Mouse (Mus musculus) Patski (cell line): Measurements from ENCODE around the gene Zfyve1. TPM values are rescaled to one million over a fixed set of nuclear protein-coding genes. Genes with fewer than 3 reads are reported as not detected.

Experiments
- ATAC-seq: fragments of 100-300 bp; one replicate; pipeline ENCODE4 v1.8.0; 2021
- CTCF ChIA-PET: fragments of 350-600 bp; sonication (Branson Sonifier 250); formaldehyde crosslinking; loops from one replicate; lab custom pipeline; 2022; ENCODE audit warnings: inconsistent platforms; lab: Charles Lee
- POLR2A ChIA-PET: fragments of 350-600 bp; sonication (Branson Sonifier 250); formaldehyde crosslinking; loops from one replicate; lab custom pipeline; 2022; ENCODE audit warnings: antibody characterized with exemption, inconsistent platforms; lab: Charles Lee
- DNase-seq: peaks from one replicate; pipeline ENCODE4 v3.0.0-alpha.2; 2011; ENCODE audit warnings: low read depth, low spot score
- H3K27me3 ChIP-seq: fragments of 371-371 bp; one replicate; pipeline ENCODE4 v1.5.1; 2021
- CTCF ChIP-seq: fragments of 100-300 bp; IDR thresholded peaks from one replicate; pipeline ENCODE4 v1.5.1; 2021
- in situ Hi-C: fragments of 300-500 bp; cut with MboI; formaldehyde crosslinking; loops from 3 replicates; pipeline ENCODE4 v1.11.1; 2018; ENCODE audit warnings: low pct_unique_long_range_greater_than_20kb, mixed read lengths
- polyA plus RNA-seq: library from polyadenylated mRNA; unstranded; gene quantifications from one replicate; pipeline ENCODE4 v1.2.3, GENCODE M21; 2021

Gene Zfyve1
- polyA plus RNA-seq, 1 experiment from 2014 or later = 47.2 TPM

GRCm38 (mm10) chr12:83553816-83554215 is 43.2 kb downstream of the Zfyve1 start:
- DNase-seq = no peak
- in situ Hi-C loops = no loop called here
- ChIA-PET CTCF (no interaction called here), POLR2A (no interaction called here)
- ATAC-seq = no peak
- TF ChIP-seq CTCF = no peak
- no peaks in the 10 kb centered on the region for H3K27me3 ChIP-seq

DNA sequence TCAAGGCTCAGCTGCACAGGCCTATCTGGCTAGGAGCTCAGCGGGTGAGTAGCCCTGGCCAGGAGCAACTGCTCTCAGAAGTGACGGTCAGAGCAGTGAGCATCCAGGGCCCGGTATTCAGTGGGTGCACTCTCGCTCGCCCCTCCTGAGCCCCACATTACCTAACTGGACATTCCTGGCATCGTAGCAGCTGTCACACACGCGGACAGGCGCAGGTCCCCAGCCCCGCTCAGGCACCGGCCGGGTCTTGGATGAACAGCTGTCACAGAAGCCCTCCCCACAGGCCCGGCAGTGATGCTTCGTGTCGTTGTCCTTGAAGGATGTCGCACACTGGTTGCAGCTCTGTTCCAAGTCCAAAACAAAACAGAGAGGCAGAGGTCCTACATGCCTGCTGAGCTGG is 45.7 kb downstream of the Zfyve1 start:
- DNase-seq (no peak), ATAC-seq (no peak)
- CTCF ChIA-PET = no interaction called here
- POLR2A ChIA-PET = no interaction called here
- TF ChIP-seq CTCF = no peak
- no peaks in the 10 kb centered on the region for H3K27me3 ChIP-seq
- in situ Hi-C loops = no loop called here

- in situ Hi-C loops = no loop called here
- POLR2A ChIA-PET = interaction anchor here (0.6 to 0.9 kb wide), 2 partner anchors 14 to 19 kb away, joined by 4 to 5 read pairs; no protein-coding TSS in a partner anchor
- ATAC-seq (no peak), DNase-seq (no peak)
- CTCF ChIA-PET = interaction anchor here (1.3 kb wide), 1 partner anchor 9 kb away, joined by 5 read pairs; no protein-coding TSS in a partner anchor
- no peak for TF ChIP-seq CTCF
- no peaks in the 10 kb centered on the region for H3K27me3 ChIP-seq
Measured at GRCm38 (mm10) chr12:83544791-83545190, 52.2 kb downstream of the Zfyve1 start.

GRCm38 (mm10) chr12:83543997-83544396 is 53.0 kb downstream of the Zfyve1 start:
- ChIA-PET POLR2A (interaction anchor here (0.9 kb wide), 1 partner anchor 15 kb away, joined by 4 read pairs; no protein-coding TSS in a partner anchor), CTCF (interaction anchor here (1.3 kb wide), 1 partner anchor 8 kb away, joined by 5 read pairs; no protein-coding TSS in a partner anchor)
- ATAC-seq (no peak), DNase-seq (no peak)
- no peak for TF ChIP-seq CTCF
- in situ Hi-C loops = no loop called here
- no peaks in the 10 kb centered on the region for H3K27me3 ChIP-seq

DNA sequence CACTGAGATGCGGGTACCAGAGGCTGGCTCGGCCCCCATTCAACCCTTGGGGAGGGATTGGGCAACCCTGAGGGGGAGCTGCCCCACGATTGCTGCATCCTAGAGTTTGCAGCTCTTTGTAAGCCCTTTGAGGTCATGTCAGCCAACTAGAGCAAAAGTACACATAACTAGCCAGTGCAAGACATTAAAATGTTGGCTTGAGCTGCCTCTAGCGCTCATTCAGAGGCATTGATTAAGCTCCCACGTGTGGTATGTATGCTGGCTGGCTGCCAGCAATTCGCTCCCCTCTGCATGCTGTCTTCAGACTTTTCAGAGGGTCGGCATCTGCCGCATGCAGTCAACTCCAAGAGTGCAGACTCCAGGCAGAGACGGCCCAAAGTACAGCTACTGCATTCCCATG is 61.0 kb downstream of the Zfyve1 start:
- ChIA-PET POLR2A (no interaction called here), CTCF (interaction anchor here (1.1 kb wide), 1 partner anchor 8 kb away, joined by 5 read pairs; no protein-coding TSS in a partner anchor)
- ATAC-seq = no peak
- no peak for DNase-seq
- in situ Hi-C loops = no loop called here
- H3K27me3 ChIP-seq = no peaks in the 10 kb centered on the region
- TF ChIP-seq CTCF = no peak

GRCm38 (mm10) chr12:83535428-83535827 is 61.6 kb downstream of the Zfyve1 start:
- no peak for DNase-seq
- CTCF ChIA-PET = interaction anchor here (1.1 kb wide), 1 partner anchor 9 kb away, joined by 5 read pairs; no protein-coding TSS in a partner anchor
- no peak for ATAC-seq
- in situ Hi-C loops = no loop called here
- no peaks in the 10 kb centered on the region for H3K27me3 ChIP-seq
- POLR2A ChIA-PET = no interaction called here
- TF ChIP-seq CTCF = no peak

DNA sequence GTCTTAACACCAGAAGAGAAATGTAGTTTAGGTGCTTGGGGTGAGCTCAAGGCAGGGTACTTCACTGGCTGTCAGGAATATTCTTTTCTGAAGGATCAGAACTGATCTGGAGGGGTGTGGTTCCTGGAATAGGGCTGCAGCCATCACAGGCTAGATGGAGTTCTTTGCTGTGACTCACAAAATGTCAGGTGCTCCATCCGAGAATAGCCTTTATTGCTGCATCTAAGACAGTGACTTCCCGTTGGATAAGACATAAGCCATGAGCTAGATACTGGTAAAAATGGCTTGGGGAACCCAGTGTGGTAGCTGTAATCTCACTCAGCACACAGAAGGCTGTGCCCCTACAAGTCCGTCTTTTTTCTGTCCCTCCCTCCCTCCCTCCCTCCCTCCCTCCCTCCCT is 62.8 kb downstream of the Zfyve1 start:
- POLR2A ChIA-PET = no interaction called here
- TF ChIP-seq CTCF = no peak
- no peak for DNase-seq
- in situ Hi-C loops = no loop called here
- no peak for ATAC-seq
- no peaks in the 10 kb centered on the region for H3K27me3 ChIP-seq
- CTCF ChIA-PET = no interaction called here

DNA sequence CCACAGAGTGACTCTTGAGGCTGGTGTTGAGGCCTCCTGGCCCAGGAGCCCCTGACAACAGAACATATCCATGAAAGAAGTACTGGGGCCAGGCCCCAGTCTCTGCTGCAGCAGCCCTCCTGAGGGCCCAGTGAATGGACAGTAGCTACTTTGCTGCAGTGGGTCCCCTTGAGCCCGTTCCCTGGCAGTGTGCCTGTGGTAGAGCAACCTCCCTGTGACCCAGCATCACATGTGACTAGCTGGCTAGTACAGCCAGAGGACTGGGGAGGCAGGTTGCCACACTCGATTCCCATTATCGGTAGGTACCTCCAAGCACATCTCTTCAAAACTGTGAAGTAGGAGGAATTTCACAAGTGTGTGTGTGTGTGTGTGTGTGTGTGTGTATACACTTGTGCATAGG is 64.1 kb downstream of the Zfyve1 start:
- no peaks in the 10 kb centered on the region for H3K27me3 ChIP-seq
- no peak for TF ChIP-seq CTCF
- ATAC-seq (no peak), DNase-seq (no peak)
- in situ Hi-C loops = no loop called here
- CTCF ChIA-PET = no interaction called here
- POLR2A ChIA-PET = interaction anchor here (0.6 kb wide), 1 partner anchor 656 kb away, joined by 3 read pairs; no protein-coding TSS in a partner anchor

DNA sequence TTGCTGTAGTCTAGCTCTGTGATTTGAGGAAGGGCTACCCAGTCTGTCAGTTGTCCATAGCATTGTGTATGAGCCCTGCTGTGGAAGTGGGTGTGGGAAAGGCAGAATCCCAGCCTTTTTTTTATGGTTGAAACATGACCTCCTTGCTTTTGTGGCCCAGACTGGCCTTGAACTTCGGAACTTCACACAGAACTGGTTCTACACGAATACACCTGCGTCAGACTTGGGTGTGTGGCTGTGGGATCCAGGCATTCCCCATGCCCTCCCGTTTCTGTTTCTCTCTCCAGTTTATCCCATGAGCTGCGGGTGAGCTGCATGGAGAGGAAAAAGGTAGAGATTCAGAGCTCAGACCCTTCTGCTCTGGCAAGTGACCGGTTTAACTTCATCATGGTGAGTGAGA is 65.0 kb downstream of the Zfyve1 start:
- ChIA-PET POLR2A (no interaction called here), CTCF (no interaction called here)
- TF ChIP-seq CTCF = no peak
- DNase-seq (no peak), ATAC-seq (no peak)
- in situ Hi-C loops = no loop called here
- H3K27me3 ChIP-seq = no peaks in the 10 kb centered on the region

- in situ Hi-C loops = no loop called here
- POLR2A ChIA-PET = no interaction called here
- CTCF ChIA-PET = no interaction called here
- no peak for TF ChIP-seq CTCF
- DNase-seq (no peak), ATAC-seq (no peak)
- no peaks in the 10 kb centered on the region for H3K27me3 ChIP-seq
Measured at GRCm38 (mm10) chr12:83528665-83529064, 68.4 kb downstream of the Zfyve1 start.

DNA sequence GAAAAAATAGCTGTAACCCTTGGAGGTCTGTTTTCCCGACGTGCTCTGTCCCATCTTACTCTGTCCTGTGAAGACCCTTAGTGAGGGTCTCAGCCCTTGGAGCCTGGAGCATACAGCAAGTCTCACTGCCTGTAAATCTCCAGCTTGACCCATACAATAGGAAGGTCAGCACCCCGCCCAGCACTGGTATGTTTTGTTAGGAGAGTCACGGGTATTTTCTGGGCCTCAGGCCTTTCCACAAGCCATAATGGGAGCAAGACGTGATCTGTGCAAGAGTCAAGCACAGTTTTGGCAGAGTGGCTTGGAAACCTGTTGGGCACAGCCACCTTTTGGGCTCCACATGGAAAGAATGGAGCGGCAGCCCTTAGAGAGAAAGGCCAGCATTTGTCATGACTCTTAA is 69.2 kb downstream of the Zfyve1 start:
- no peak for ATAC-seq
- ChIA-PET CTCF (no interaction called here), POLR2A (no interaction called here)
- DNase-seq = no peak
- in situ Hi-C loops = no loop called here
- TF ChIP-seq CTCF = no peak
- no peaks in the 10 kb centered on the region for H3K27me3 ChIP-seq
